Mouse (Mus musculus): ENCODE measurements around the gene 5530401A14Rik. TPM values are rescaled to one million over a fixed set of nuclear protein-coding genes. Genes with fewer than 3 reads are reported as not detected.
A peak's percentile ranks its signal among the peaks of the same experiment; 100 is the strongest.

Gene 5530401A14Rik
- polyA plus RNA-seq, 1 experiment from 2014 or later, result not detected

- Histone ChIP-seq H3K4me3 (ENCODE audit: low read depth, low read length) (no peak overlapping the region), H3K27me3 (ENCODE audit: insufficient read depth, low read length) (no peaks in the 10 kb centered on the region), H3K9me3 (ENCODE audit: low read length) (no peaks in the 10 kb centered on the region), H3K36me3 (replicated peaks; ENCODE audit: insufficient read depth, low read length) (no peaks in the 10 kb centered on the region), H3K4me1 (ENCODE audit: insufficient read depth) (no peaks in the 10 kb centered on the region), H3K9ac (replicated peaks) (no peak overlapping the region), H3K27ac (ENCODE audit: low read depth) (no peak overlapping the region), H3K4me2 (ENCODE audit: low read depth, low read length) (no peak overlapping the region)
- no peak for TF ChIP-seq CTCF (IDR thresholded peaks at IDR 0.05; ENCODE audit: low read depth)
- TF ChIP-seq EP300 (IDR thresholded peaks at IDR 0.05; ENCODE audit: low read depth), result no peak
- no peak for ATAC-seq
- 53% methylated on average over 2 of the region's 2 CpGs for WGBS (ENCODE audit: insufficient replicate concordance)
- DNase-seq, result no peak
Measured at GRCm38 (mm10) chr11:81923096-81923495, 62.6 kb downstream of the 5530401A14Rik start.

DNA sequence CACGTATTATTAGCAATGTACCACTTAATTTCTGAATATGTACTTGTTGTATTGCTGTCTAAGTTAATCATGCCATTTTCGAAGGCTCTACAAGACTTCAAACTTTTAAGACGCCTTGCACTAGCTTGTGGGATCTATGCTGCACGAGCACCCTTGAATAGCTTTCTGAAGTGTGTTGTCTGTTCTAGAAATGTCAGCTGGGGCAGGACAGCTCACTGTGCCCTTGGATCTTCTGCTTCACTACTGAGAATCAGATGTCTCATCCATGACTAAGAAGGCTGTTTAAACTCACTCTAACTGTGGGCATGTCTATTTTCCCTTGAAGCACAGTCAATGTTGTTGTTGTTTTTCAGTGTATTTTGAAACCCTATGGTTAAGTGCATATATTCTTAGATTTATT lies 63.2 kb downstream of the 5530401A14Rik start:
- Histone ChIP-seq H3K4me3 (ENCODE audit: low read depth, low read length) (no peak overlapping the region), H3K4me2 (ENCODE audit: low read depth, low read length) (no peak overlapping the region), H3K9ac (replicated peaks) (no peak overlapping the region), H3K36me3 (replicated peaks; ENCODE audit: insufficient read depth, low read length) (no peaks in the 10 kb centered on the region), H3K4me1 (ENCODE audit: insufficient read depth) (no peaks in the 10 kb centered on the region), H3K27me3 (ENCODE audit: insufficient read depth, low read length) (no peaks in the 10 kb centered on the region), H3K9me3 (ENCODE audit: low read length) (no peaks in the 10 kb centered on the region), H3K27ac (ENCODE audit: low read depth) (no peak overlapping the region)
- TF ChIP-seq EP300 (IDR thresholded peaks at IDR 0.05; ENCODE audit: low read depth) (no peak), CTCF (IDR thresholded peaks at IDR 0.05; ENCODE audit: low read depth) (no peak)
- ATAC-seq, result no peak
- 71% methylated on average over 4 of the region's 4 CpGs for WGBS (ENCODE audit: insufficient replicate concordance)
- no peak for DNase-seq

GRCm38 (mm10) chr11:81926393-81926792 lies 65.9 kb downstream of the 5530401A14Rik start:
- H3K36me3 ChIP-seq (replicated peaks; ENCODE audit: insufficient read depth, low read length), result no peaks in the 10 kb centered on the region
- TF ChIP-seq CTCF (IDR thresholded peaks at IDR 0.05; ENCODE audit: low read depth) (no peak), EP300 (IDR thresholded peaks at IDR 0.05; ENCODE audit: low read depth) (no peak)

DNA sequence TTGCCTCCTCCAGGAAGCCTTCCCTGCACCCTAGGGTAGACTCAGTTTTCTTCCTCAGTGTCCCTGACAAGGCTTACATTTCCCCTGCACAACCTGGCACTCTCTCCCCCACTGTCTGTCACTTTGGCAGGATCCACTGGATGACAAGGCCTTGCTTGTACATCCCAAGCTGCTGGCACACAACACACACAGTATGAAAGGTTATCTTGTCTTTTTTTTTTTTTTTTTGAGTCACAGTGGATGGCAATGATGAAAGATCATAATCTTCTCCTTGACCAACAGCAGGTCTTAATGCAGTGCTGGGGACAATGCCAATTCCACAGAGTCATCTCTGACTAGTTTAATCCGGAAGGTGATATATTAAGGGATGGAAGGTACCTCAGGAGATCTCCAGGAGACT lies 77.0 kb downstream of the 5530401A14Rik start:
- H3K4me1 ChIP-seq (ENCODE audit: insufficient read depth), result no peaks in the 10 kb centered on the region
- DNase-seq (no peak), ATAC-seq (no peak)
- H3K27me3 ChIP-seq (ENCODE audit: insufficient read depth, low read length), result no peaks in the 10 kb centered on the region
- WGBS (ENCODE audit: insufficient replicate concordance), result 57% methylated on average over 1 of the region's 1 CpGs
- no peak overlapping the region for H3K27ac ChIP-seq (ENCODE audit: low read depth)
- no peak overlapping the region for H3K9ac ChIP-seq (replicated peaks)
- H3K36me3 ChIP-seq (replicated peaks; ENCODE audit: insufficient read depth, low read length), result no peaks in the 10 kb centered on the region
- H3K9me3 ChIP-seq (ENCODE audit: low read length), result no peaks in the 10 kb centered on the region
- no peak overlapping the region for H3K4me2 ChIP-seq (ENCODE audit: low read depth, low read length)
- TF ChIP-seq CTCF (IDR thresholded peaks at IDR 0.05; ENCODE audit: low read depth) (no peak), EP300 (IDR thresholded peaks at IDR 0.05; ENCODE audit: low read depth) (no peak)
- H3K4me3 ChIP-seq (ENCODE audit: low read depth, low read length), result no peak overlapping the region

More at GRCm38 (mm10) chr11:81926393-81926792, 65.9 kb downstream of the 5530401A14Rik start:
- no peak overlapping the region for H3K4me3 ChIP-seq (ENCODE audit: low read depth, low read length)
- H3K4me2 ChIP-seq (ENCODE audit: low read depth, low read length), result no peak overlapping the region
- H3K27ac ChIP-seq (ENCODE audit: low read depth), result no peak overlapping the region
- DNase-seq, result no peak
- H3K9me3 ChIP-seq (ENCODE audit: low read length), result no peaks in the 10 kb centered on the region
- ATAC-seq, result no peak
- H3K4me1 ChIP-seq (ENCODE audit: insufficient read depth), result no peaks in the 10 kb centered on the region
- no peaks in the 10 kb centered on the region for H3K27me3 ChIP-seq (ENCODE audit: insufficient read depth, low read length)
- no peak overlapping the region for H3K9ac ChIP-seq (replicated peaks)

- TF ChIP-seq EP300 (IDR thresholded peaks at IDR 0.05; ENCODE audit: low read depth) (no peak), CTCF (IDR thresholded peaks at IDR 0.05; ENCODE audit: low read depth) (peak; percentile 48)
- WGBS (ENCODE audit: insufficient replicate concordance), result 9% methylated on average over 1 of the region's 1 CpGs
- H3K9me3 ChIP-seq (ENCODE audit: low read length), result no peaks in the 10 kb centered on the region
- no peaks in the 10 kb centered on the region for H3K4me1 ChIP-seq (ENCODE audit: insufficient read depth)
- H3K27ac ChIP-seq (ENCODE audit: low read depth), result no peak overlapping the region
- no peaks in the 10 kb centered on the region for H3K36me3 ChIP-seq (replicated peaks; ENCODE audit: insufficient read depth, low read length)
- no peak overlapping the region for H3K9ac ChIP-seq (replicated peaks)
- H3K27me3 ChIP-seq (ENCODE audit: insufficient read depth, low read length), result no peaks in the 10 kb centered on the region
- no peak overlapping the region for H3K4me2 ChIP-seq (ENCODE audit: low read depth, low read length)
- ATAC-seq (no peak), DNase-seq (no peak)
- H3K4me3 ChIP-seq (ENCODE audit: low read depth, low read length), result no peak overlapping the region
Measured at GRCm38 (mm10) chr11:81940988-81941387, 80.5 kb downstream of the 5530401A14Rik start.

- ATAC-seq (no peak), DNase-seq (no peak)
- H3K4me1 ChIP-seq (ENCODE audit: insufficient read depth), result no peaks in the 10 kb centered on the region
- H3K27ac ChIP-seq (ENCODE audit: low read depth), result no peak overlapping the region
- WGBS (ENCODE audit: insufficient replicate concordance), result 50% methylated on average over 1 of the region's 1 CpGs
- no peak overlapping the region for H3K4me3 ChIP-seq (ENCODE audit: low read depth, low read length)
- no peaks in the 10 kb centered on the region for H3K27me3 ChIP-seq (ENCODE audit: insufficient read depth, low read length)
- H3K36me3 ChIP-seq (replicated peaks; ENCODE audit: insufficient read depth, low read length), result no peaks in the 10 kb centered on the region
- no peak overlapping the region for H3K4me2 ChIP-seq (ENCODE audit: low read depth, low read length)
- TF ChIP-seq CTCF (IDR thresholded peaks at IDR 0.05; ENCODE audit: low read depth) (no peak), EP300 (IDR thresholded peaks at IDR 0.05; ENCODE audit: low read depth) (no peak)
- H3K9ac ChIP-seq (replicated peaks), result no peak overlapping the region
- H3K9me3 ChIP-seq (ENCODE audit: low read length), result no peaks in the 10 kb centered on the region
Measured at GRCm38 (mm10) chr11:81942167-81942566, 81.7 kb downstream of the 5530401A14Rik start.

Other genes starting within 250 kb of the 5530401A14Rik start
- gene Asic2, start 107.8 kb downstream of the 5530401A14Rik start, polyA plus RNA-seq (2015; fragmentation: Nextera tagmentation; extraction: Ambion mirVana), result not detected in 2 replicates
- gene Ccl2, start 174.9 kb downstream of the 5530401A14Rik start, polyA plus RNA-seq (2015; fragmentation: Nextera tagmentation; extraction: Ambion mirVana), result 1.8 and 2.5 TPM in 2 replicates
- gene Gm17268, start 177.9 kb downstream of the 5530401A14Rik start, polyA plus RNA-seq (2015; fragmentation: Nextera tagmentation; extraction: Ambion mirVana), result not detected in 2 replicates
- 0.51 and 1.1 TPM in 2 replicates for gene Ccl7, start 185.0 kb downstream of the 5530401A14Rik start, polyA plus RNA-seq (2015; fragmentation: Nextera tagmentation; extraction: Ambion mirVana)
- 0.09 TPM in 1 of 2 replicates, not detected in the other for gene Ccl11, start 197.2 kb downstream of the 5530401A14Rik start, polyA plus RNA-seq (2015; fragmentation: Nextera tagmentation; extraction: Ambion mirVana)
- gene Ccl12, start 241.2 kb downstream of the 5530401A14Rik start, polyA plus RNA-seq (2015; fragmentation: Nextera tagmentation; extraction: Ambion mirVana), result 0.88 and 1.4 TPM in 2 replicates